Mouse (Mus musculus) CH12.LX (cell line): ENCODE measurements around the gene Syp. TPM values are rescaled to one million over a fixed set of nuclear protein-coding genes. Genes with fewer than 3 reads are reported as not detected.

Experiments
- DNase-seq: peaks from one replicate; pipeline ENCODE4 v3.0.0-alpha.2; 2013; ENCODE audit errors: extremely low read depth
- H3K27ac ChIP-seq: 2 replicates; pipeline ENCODE4 v1.5.1; 2012; ENCODE audit warnings: low read depth, mild to moderate bottlenecking, control low read depth, moderate library complexity; ENCODE audit not compliant: insufficient read depth
- H3K27me3 ChIP-seq: replicated peaks from 2 replicates; pipeline ENCODE3; 2012; ENCODE audit warnings: inconsistent platforms
- H3K36me3 ChIP-seq, 2 experiments: replicated peaks in 1 of 2; 2 replicates each; pipeline versions ENCODE3 to v1.6.1; 2012; ENCODE audit warnings: inconsistent platforms in 1 of 2, low read length in 1 of 2, mild to moderate bottlenecking in 1 of 2, mixed read lengths in 1 of 2, moderate library complexity in 1 of 2; ENCODE audit not compliant: control insufficient read depth in 1 of 2, insufficient read depth in 1 of 2
- H3K4me1 ChIP-seq, 2 experiments: 2 replicates each; pipeline ENCODE4 v1.6.1; 2012; ENCODE audit warnings: inconsistent platforms in 1 of 2, moderate library complexity in 1 of 2; ENCODE audit not compliant: insufficient read depth in 2 of 2, control insufficient read depth in 1 of 2
- H3K4me2 ChIP-seq: 2 replicates; pipeline ENCODE4 v1.6.1; 2012; ENCODE audit warnings: low read depth, mild to moderate bottlenecking, control low read depth; ENCODE audit not compliant: poor library complexity, insufficient read depth, severe bottlenecking
- H3K4me3 ChIP-seq, 3 experiments: fragments of 150-350 bp in 1 of 3; sonication (generic) in 1 of 3; replicated peaks in 1 of 3; 2 replicates each; pipeline versions ENCODE3 to v1.5.1; 2011 to 2012; ENCODE audit warnings: low read depth in 2 of 3, low read length in 2 of 3, mild to moderate bottlenecking in 2 of 3, moderate library complexity in 2 of 3, control low read depth in 1 of 3, improper control_type of control experiment in 1 of 3, inconsistent platforms in 1 of 3, mixed read lengths in 1 of 3; ENCODE audit not compliant: poor library complexity in 1 of 3
- H3K79me2 ChIP-seq: replicated peaks from 2 replicates; pipeline ENCODE4 v1.6.1; 2012; ENCODE audit warnings: mild to moderate bottlenecking, moderate library complexity; ENCODE audit not compliant: control insufficient read depth, poor library complexity, insufficient read depth, severe bottlenecking; ENCODE audit errors: extremely low read depth
- H3K9ac ChIP-seq: 2 replicates; pipeline ENCODE4 v1.6.1; 2012; ENCODE audit warnings: low read depth, mild to moderate bottlenecking, control low read depth, moderate library complexity; ENCODE audit not compliant: insufficient read depth
- H3K9me3 ChIP-seq: replicated peaks from 2 replicates; pipeline ENCODE3; 2012; ENCODE audit warnings: low read length, inconsistent platforms, mixed read lengths
- CHD1 ChIP-seq: IDR thresholded peaks from 2 replicates; pipeline ENCODE4 v1.6.1; 2012; ENCODE audit warnings: low read depth, low read length, improper control_type of control experiment, inconsistent platforms
- E2F4 ChIP-seq: IDR thresholded peaks from 2 replicates; pipeline ENCODE4 v1.6.1; 2011; ENCODE audit warnings: low read depth, low read length, improper control_type of control experiment; ENCODE audit not compliant: insufficient replicate concordance
- GABPA ChIP-seq: IDR thresholded peaks from 2 replicates; pipeline ENCODE4 v1.6.1; 2012; ENCODE audit warnings: low read depth, low read length, improper control_type of control experiment, inconsistent platforms; ENCODE audit not compliant: insufficient replicate concordance
- HCFC1 ChIP-seq: IDR thresholded peaks from 2 replicates; pipeline ENCODE4 v1.6.1; 2012; ENCODE audit warnings: low read depth, mild to moderate bottlenecking, inconsistent platforms, low read length, improper control_type of control experiment
- JUN ChIP-seq: IDR thresholded peaks from 2 replicates; pipeline ENCODE4 v1.6.1; 2011; ENCODE audit warnings: low read depth, mild to moderate bottlenecking, low read length, improper control_type of control experiment, moderate library complexity; ENCODE audit not compliant: insufficient read depth
- JUND ChIP-seq: conservative IDR thresholded peaks from 2 replicates; pipeline ENCODE4 v1.6.1; 2011; ENCODE audit warnings: low read depth, low read length, improper control_type of control experiment
- MAFK ChIP-seq: IDR thresholded peaks from 2 replicates; pipeline ENCODE4 v1.6.1; 2011; ENCODE audit warnings: low read length, improper control_type of control experiment; ENCODE audit not compliant: insufficient replicate concordance
- MAZ ChIP-seq: IDR thresholded peaks from 2 replicates; pipeline ENCODE4 v1.6.1; 2012; ENCODE audit warnings: low read depth, mild to moderate bottlenecking, inconsistent platforms, low read length, improper control_type of control experiment, moderate library complexity
- MEF2A ChIP-seq: IDR thresholded peaks from 2 replicates; pipeline ENCODE4 v1.6.1; 2014; ENCODE audit warnings: low read depth, mild to moderate bottlenecking, inconsistent platforms, low read length, improper control_type of control experiment, borderline replicate concordance
- MXI1 ChIP-seq: IDR thresholded peaks from 2 replicates; pipeline ENCODE4 v1.6.1; 2011; ENCODE audit warnings: mild to moderate bottlenecking, low read depth, low read length, improper control_type of control experiment
- MYC ChIP-seq: IDR thresholded peaks from 2 replicates; pipeline ENCODE4 v1.6.1; 2011; ENCODE audit warnings: low read depth, mild to moderate bottlenecking, improper control_type of control experiment, low read length
- POLR2A ChIP-seq: IDR thresholded peaks from 2 replicates; pipeline ENCODE4 v1.6.1; 2011; ENCODE audit warnings: low read depth, mild to moderate bottlenecking, improper control_type of control experiment, low read length
- POLR2AphosphoS2 ChIP-seq: IDR thresholded peaks from 2 replicates; pipeline ENCODE4 v1.6.1; 2011; ENCODE audit warnings: low read depth, low read length, improper control_type of control experiment
- RCOR1 ChIP-seq: conservative IDR thresholded peaks from 2 replicates; pipeline ENCODE4 v1.6.1; 2012; ENCODE audit warnings: low read depth, mild to moderate bottlenecking, inconsistent platforms, low read length, improper control_type of control experiment
- SIN3A ChIP-seq: IDR thresholded peaks from 2 replicates; pipeline ENCODE4 v1.6.1; 2012; ENCODE audit warnings: low read length, improper control_type of control experiment, inconsistent platforms
- SMC3 ChIP-seq: IDR thresholded peaks from 2 replicates; pipeline ENCODE4 v1.6.1; 2011; ENCODE audit warnings: low read depth, low read length, improper control_type of control experiment
- TBP ChIP-seq: conservative IDR thresholded peaks from 2 replicates; pipeline ENCODE4 v1.6.1; 2011; ENCODE audit warnings: low read depth, low read length, improper control_type of control experiment
- UBTF ChIP-seq: IDR thresholded peaks from 2 replicates; pipeline ENCODE4 v1.6.1; 2012; ENCODE audit warnings: low read depth, mild to moderate bottlenecking, inconsistent platforms, low read length, improper control_type of control experiment, moderate library complexity
- USF1 ChIP-seq: IDR thresholded peaks from 2 replicates; pipeline ENCODE4 v1.6.1; 2014; ENCODE audit warnings: low read depth, mild to moderate bottlenecking, inconsistent platforms, low read length, improper control_type of control experiment
- USF2 ChIP-seq: conservative IDR thresholded peaks from 2 replicates; pipeline ENCODE4 v1.6.1; 2011; ENCODE audit warnings: low read depth, low read length, improper control_type of control experiment
- ZC3H11A ChIP-seq: IDR thresholded peaks from 2 replicates; pipeline ENCODE4 v1.6.1; 2012; ENCODE audit warnings: low read depth, mild to moderate bottlenecking, inconsistent platforms, low read length, improper control_type of control experiment
- ZKSCAN1 ChIP-seq: IDR thresholded peaks from 2 replicates; pipeline ENCODE4 v1.6.1; 2012; ENCODE audit warnings: low read depth, inconsistent platforms, low read length, improper control_type of control experiment, borderline replicate concordance
- ZMIZ1 ChIP-seq: IDR thresholded peaks from 2 replicates; pipeline ENCODE4 v1.6.1; 2012; ENCODE audit warnings: low read depth, mild to moderate bottlenecking, inconsistent platforms, low read length, improper control_type of control experiment
- dilution Hi-C: fragments of 300-500 bp; cut with MboI; formaldehyde crosslinking; loops from 2 replicates; pipeline ENCODE4 v1.14.3; 2020; ENCODE audit warnings: low sequenced_read_pairs; ENCODE audit not compliant: extremely low pct_unique_long_range_greater_than_20kb, extremely low pct_ligation_motif_present
- in situ Hi-C: fragments of 300-500 bp; cut with MboI; formaldehyde crosslinking; loops from 3 replicates; pipeline ENCODE4 v1.14.3; 2019; ENCODE audit warnings: low sequenced_read_pairs, low pct_ligation_motif_present, low pct_unique_long_range_greater_than_20kb, mixed read lengths
- polyA plus RNA-seq: library from polyadenylated mRNA; unstranded; fragments of >175 nt; gene quantifications from 2 replicates; pipeline ENCODE4 v1.2.1, GENCODE M21; 2012; ENCODE audit warnings: low read depth; ENCODE audit not compliant: insufficient read length
- total RNA-seq, 2 experiments: library from RNA; depleted of rRNA; stranded (reverse); fragments of 300-350 nt in 1 of 2; fragments of >200 nt in 1 of 2; gene quantifications; 2 replicates each; pipeline ENCODE4 v1.2.3; 2012 to 2014

The Syp gene
- total and polyA plus RNA-seq, 3 experiments: 0.27 to 1.2 (median 0.74) TPM

DNA sequence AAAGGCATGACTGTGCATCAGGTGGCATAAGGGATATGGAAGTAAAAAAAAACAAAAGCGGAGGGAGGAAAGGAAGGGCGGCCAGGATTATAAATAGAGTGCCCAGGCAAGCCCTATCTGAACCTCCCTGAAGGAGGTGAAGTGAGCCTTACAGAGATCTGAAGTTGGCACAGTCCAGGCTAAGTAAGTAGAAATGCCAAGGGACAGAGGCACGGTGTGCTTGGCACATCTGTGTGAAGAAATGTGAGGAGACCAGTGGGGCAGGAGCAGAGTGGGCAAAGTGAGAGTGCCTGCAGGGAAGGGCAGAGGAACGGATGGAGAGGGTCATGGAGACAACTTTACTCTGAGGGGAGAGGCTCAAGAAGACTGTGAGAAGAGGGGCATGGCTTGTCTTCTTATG lies 22.8 kb downstream of the Syp start:
- no peak for DNase-seq
- no peak overlapping the region for H3K4me2 ChIP-seq
- H3K9me3 ChIP-seq: no peaks in the 10 kb centered on the region
- peaks cover 24 to 42% of the 10 kb centered on the region in 2 experiments for H3K36me3 ChIP-seq
- H3K79me2 ChIP-seq: no peaks in the 10 kb centered on the region
- H3K4me1 ChIP-seq: peaks cover 8 to 20% of the 10 kb centered on the region in 2 experiments
- H3K9ac ChIP-seq: no peak overlapping the region
- TF ChIP-seq ZC3H11A: no peak
- TF ChIP-seq SIN3A: no peak
- no peak for TF ChIP-seq HCFC1
- TF ChIP-seq MAFK: no peak
- no peak for TF ChIP-seq MAZ
- TF ChIP-seq JUND: no peak
- no peak for TF ChIP-seq JUN
- no peak for TF ChIP-seq SMC3
- TF ChIP-seq MXI1: no peak
- TF ChIP-seq USF1: no peak
- no peak for TF ChIP-seq POLR2A
- TF ChIP-seq USF2: no peak
- no peak overlapping the region for H3K27ac ChIP-seq
- in situ Hi-C loops: no loop called here
- dilution Hi-C loops: no loop called here
- H3K4me3 ChIP-seq: no peak overlapping the region
- H3K27me3 ChIP-seq: no peaks in the 10 kb centered on the region

DNA sequence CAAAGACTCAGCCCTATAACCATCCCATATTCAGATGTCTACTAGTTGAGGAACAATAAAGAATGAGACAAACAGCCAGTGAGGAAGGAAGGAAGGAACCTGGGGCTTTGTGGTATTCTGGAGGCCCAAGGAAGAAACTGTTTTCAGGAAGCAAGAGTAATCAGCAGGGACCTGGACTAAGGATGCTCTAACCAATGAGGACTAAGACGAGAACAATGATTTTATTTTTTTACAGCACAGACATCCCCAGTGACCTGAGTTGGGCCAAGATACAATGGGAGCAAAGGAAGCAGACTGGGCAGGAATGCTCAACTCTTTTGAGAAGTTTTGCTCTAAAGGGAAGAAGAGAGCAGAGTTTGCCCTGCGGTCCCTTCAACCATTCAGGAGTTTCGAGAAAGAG lies 24.7 kb downstream of the Syp start:
- H3K27ac ChIP-seq: no peak overlapping the region
- peaks cover 8 to 17% of the 10 kb centered on the region in 2 experiments for H3K4me1 ChIP-seq
- in situ Hi-C loops: no loop called here
- H3K79me2 ChIP-seq: no peaks in the 10 kb centered on the region
- H3K9me3 ChIP-seq: no peaks in the 10 kb centered on the region
- no peaks in the 10 kb centered on the region for H3K27me3 ChIP-seq
- TF ChIP-seq MAFK (no peak), SIN3A (no peak), ZMIZ1 (no peak), ZC3H11A (no peak), USF1 (no peak), MEF2A (no peak), CHD1 (no peak), ZKSCAN1 (no peak), GABPA (no peak), SMC3 (no peak), POLR2AphosphoS2 (no peak), MAZ (no peak), JUN (no peak), RCOR1 (no peak), MYC (no peak), E2F4 (no peak), UBTF (no peak), TBP (no peak)
- H3K36me3 ChIP-seq: peaks cover 40 to 58% of the 10 kb centered on the region in 2 experiments
- no peak overlapping the region for H3K4me3 ChIP-seq
- no peak overlapping the region for H3K9ac ChIP-seq
- no peak overlapping the region for H3K4me2 ChIP-seq
- dilution Hi-C loops: no loop called here
- no peak for DNase-seq
